In the genomic region with DNA sequence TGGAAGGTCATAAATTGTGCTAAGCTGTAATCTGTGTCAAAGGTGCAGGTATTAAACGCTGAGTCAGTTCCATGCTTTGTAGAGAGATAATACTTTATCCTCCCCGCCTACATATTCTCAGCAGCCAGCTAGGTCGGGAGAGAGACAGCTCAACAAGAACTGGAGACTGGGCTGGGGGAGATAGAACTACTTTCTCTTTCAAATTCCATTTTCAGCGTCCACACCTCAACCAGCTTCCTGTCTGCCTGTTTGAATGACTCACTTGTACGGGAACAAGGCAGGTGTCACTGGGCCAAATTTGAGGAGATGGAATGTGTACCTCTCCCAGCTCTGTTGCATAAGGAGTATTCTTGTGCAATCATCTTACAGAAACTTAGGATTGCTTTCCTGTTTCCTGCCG, we compare ENCODE assay signal across 8 mouse cellular contexts.
DNase-seq lines count a peak whose midpoint lies in the region; ATAC-seq and TF ChIP-seq lines count a peak whose summit lies in the region.
"Had no signal": no experiment of that assay in that cellular context is flagged by ENCODE, and none has a peak within 500 bp of the region (broad histone marks: within the 10 kb centered on the region; RNA-seq: fewer than 3 reads in every experiment).

No protein-coding gene starts in this region.

- H3K27me3 ChIP-seq in intestine, postnatal 0 days (replicated peaks; ENCODE audit: control insufficient read depth, insufficient read depth, low read length): no peaks in the 10 kb centered on the region

- DNase-seq in urinary bladder, postnatal 14 days (ENCODE audit: low spot score): peak; percentile 68
- DNase-seq in urinary bladder, postnatal 10 days (ENCODE audit: low spot score): no peak
- DNase-seq in fibroblast of lung, adult 2 months (ENCODE audit: low read depth): peak; percentile 77
- peak; percentile 57 to 69 for DNase-seq in urinary bladder, postnatal 36 days (ENCODE audit: low spot score in 2 of 2)
- DNase-seq in cerebellum, postnatal 25 days: no peak
- no peak for DNase-seq in B cell, adult 2 months
- DNase-seq: cerebellum, adult 8-10 months had no signal

- H3K27ac ChIP-seq in intestine, postnatal 0 days (ENCODE audit: low read depth, low read length): no peak overlapping the region

- H3K4me1 ChIP-seq in intestine, postnatal 0 days (replicated peaks; ENCODE audit: control insufficient read depth, insufficient read depth, low read length): no peaks in the 10 kb centered on the region

- peak overlapping the region; percentile 43 for H3K4me2 ChIP-seq in intestine, postnatal 0 days (replicated peaks; ENCODE audit: low read depth)

- no peak for TF ChIP-seq CTCF in intestine, postnatal 0 days (IDR thresholded peaks at IDR 0.05; ENCODE audit: low read depth)

- no peaks in the 10 kb centered on the region for H3K9me3 ChIP-seq in intestine, postnatal 0 days (ENCODE audit: control insufficient read depth)

- H3K36me3 ChIP-seq in intestine, postnatal 0 days (ENCODE audit: control insufficient read depth, insufficient read depth): no peaks in the 10 kb centered on the region

- WGBS in intestine, postnatal 0 days: 16% methylated on average over 6 of the region's 6 CpGs

- ATAC-seq in intestine, postnatal 0 days: peak; percentile 77

- no peak overlapping the region for H3K4me3 ChIP-seq in intestine, postnatal 0 days (ENCODE audit: low read depth, low read length)

- H3K9ac ChIP-seq in intestine, postnatal 0 days (ENCODE audit: low read depth, low read length): no peak overlapping the region

Comparison
In these comparisons a context has a peak if more than half of its experiments do, and no peak if none do; other contexts are left out.
1. DNase-seq: peak in urinary bladder, postnatal 14 days (single experiment), fibroblast of lung, adult 2 months (single experiment) and urinary bladder, postnatal 36 days (2 of 2); none in urinary bladder, postnatal 10 days (single experiment), cerebellum, postnatal 25 days (0 of 2) and B cell, adult 2 months (0 of 2).